Mouse (Mus musculus): ENCODE measurements around the gene Rph3al. TPM values are rescaled to one million over a fixed set of nuclear protein-coding genes. Genes with fewer than 3 reads are reported as not detected.

The Rph3al gene
- polyA plus RNA-seq, 1 experiment, result not detected

- no peak for TF ChIP-seq GATA1 (IDR thresholded peaks at IDR 0.05; ENCODE audit: low read length)
Observed at GRCm38 (mm10) chr11:75864529-75865252, 73.5 kb downstream of the Rph3al start.

GRCm38 (mm10) chr11:75862466-75862865 lies 75.8 kb downstream of the Rph3al start:
- no peak for TF ChIP-seq GATA1 (IDR thresholded peaks at IDR 0.05; ENCODE audit: low read length)

GRCm38 (mm10) chr11:75861653-75862052 lies 76.6 kb downstream of the Rph3al start:
- no peak for TF ChIP-seq GATA1 (IDR thresholded peaks at IDR 0.05; ENCODE audit: low read length)

GRCm38 (mm10) chr11:75861213-75861612 lies 77.0 kb downstream of the Rph3al start:
- no peak for TF ChIP-seq GATA1 (IDR thresholded peaks at IDR 0.05; ENCODE audit: low read length)

- no peak for TF ChIP-seq GATA1 (IDR thresholded peaks at IDR 0.05; ENCODE audit: low read length)
Observed at GRCm38 (mm10) chr11:75859460-75859859, 78.8 kb downstream of the Rph3al start.

- no peak for TF ChIP-seq GATA1 (IDR thresholded peaks at IDR 0.05; ENCODE audit: low read length)
Observed at GRCm38 (mm10) chr11:75858975-75859374, 79.3 kb downstream of the Rph3al start.

GRCm38 (mm10) chr11:75857781-75858180 lies 80.4 kb downstream of the Rph3al start:
- TF ChIP-seq GATA1 (IDR thresholded peaks at IDR 0.05; ENCODE audit: low read length), result no peak

GRCm38 (mm10) chr11:75854327-75854726 lies 83.9 kb downstream of the Rph3al start:
- TF ChIP-seq GATA1 (IDR thresholded peaks at IDR 0.05; ENCODE audit: low read length), result no peak

- TF ChIP-seq GATA1 (IDR thresholded peaks at IDR 0.05; ENCODE audit: low read length), result no peak
Observed at GRCm38 (mm10) chr11:75853067-75853636, 85.1 kb downstream of the Rph3al start.

- no peak for TF ChIP-seq GATA1 (IDR thresholded peaks at IDR 0.05; ENCODE audit: low read length)
Observed at GRCm38 (mm10) chr11:75852485-75852884, 85.7 kb downstream of the Rph3al start.

- no peak for TF ChIP-seq GATA1 (IDR thresholded peaks at IDR 0.05; ENCODE audit: low read length)
Observed at GRCm38 (mm10) chr11:75849552-75849951, 88.7 kb downstream of the Rph3al start.

GRCm38 (mm10) chr11:75846589-75846988 lies 91.6 kb downstream of the Rph3al start:
- no peak for TF ChIP-seq GATA1 (IDR thresholded peaks at IDR 0.05; ENCODE audit: low read length)

GRCm38 (mm10) chr11:75845675-75846074 lies 92.6 kb downstream of the Rph3al start:
- no peak for TF ChIP-seq GATA1 (IDR thresholded peaks at IDR 0.05; ENCODE audit: low read length)

- TF ChIP-seq GATA1 (IDR thresholded peaks at IDR 0.05; ENCODE audit: low read length), result no peak
Observed at GRCm38 (mm10) chr11:75842904-75843619, 95.2 kb downstream of the Rph3al start.

GRCm38 (mm10) chr11:75841503-75841902 lies 96.7 kb downstream of the Rph3al start:
- no peak for TF ChIP-seq GATA1 (IDR thresholded peaks at IDR 0.05; ENCODE audit: low read length)

Data from G1E-ER4 (cell line).